Mouse (Mus musculus) intestine, postnatal 0 days (tissue): ENCODE data around the gene Camk1d. TPM values are rescaled to one million over a fixed set of nuclear protein-coding genes. Genes with fewer than 3 reads are reported as not detected.
A peak's percentile ranks its signal among the peaks of the same experiment; 100 is the strongest.

Source experiments
- ATAC-seq: fragments of 200-750 bp; cut with Nextera tagmentation; 2 replicates; pipeline ENCODE4 v1.8.0; 2017; ENCODE audit warnings: mild to moderate bottlenecking, moderate TSS enrichment, moderate library complexity
- H3K27ac ChIP-seq: fragments of 300-500 bp; sonication (generic); 2 replicates; pipeline ENCODE4 v1.5.1; 2014; ENCODE audit warnings: mild to moderate bottlenecking, low read depth, low read length, moderate library complexity
- H3K27me3 ChIP-seq: fragments of 300-500 bp; sonication (generic); replicated peaks from 2 replicates; pipeline ENCODE4 v1.6.1; 2014; ENCODE audit warnings: low read length, mixed read lengths; ENCODE audit not compliant: control insufficient read depth, insufficient read depth
- H3K36me3 ChIP-seq: fragments of 300-500 bp; sonication (generic); 2 replicates; pipeline ENCODE4 v1.6.1; 2014; ENCODE audit warnings: mild to moderate bottlenecking, moderate library complexity; ENCODE audit not compliant: control insufficient read depth, insufficient read depth
- H3K4me1 ChIP-seq: fragments of 300-500 bp; sonication (generic); replicated peaks from 2 replicates; pipeline ENCODE4 v1.6.1; 2014; ENCODE audit warnings: antibody characterized with exemption, low read length, mixed read lengths; ENCODE audit not compliant: control insufficient read depth, insufficient read depth
- H3K4me2 ChIP-seq: fragments of 300-500 bp; sonication (generic); replicated peaks from 2 replicates; pipeline ENCODE4 v1.6.1; 2014; ENCODE audit warnings: low read depth, mild to moderate bottlenecking, moderate library complexity
- H3K4me3 ChIP-seq: fragments of 300-500 bp; sonication (generic); 2 replicates; pipeline ENCODE4 v1.5.1; 2014; ENCODE audit warnings: low read depth, low read length
- H3K9ac ChIP-seq: fragments of 300-500 bp; sonication (generic); 2 replicates; pipeline ENCODE4 v1.6.1; 2014; ENCODE audit warnings: mild to moderate bottlenecking, low read depth, low read length
- H3K9me3 ChIP-seq: fragments of 300-500 bp; sonication (generic); 2 replicates; pipeline ENCODE4 v1.6.1; 2016; ENCODE audit warnings: mixed run types; ENCODE audit not compliant: control insufficient read depth
- CTCF ChIP-seq: sonication (generic); IDR thresholded peaks from 2 replicates; pipeline ENCODE4 v1.5.1; 2016; ENCODE audit warnings: low read depth, mild to moderate bottlenecking, control low read depth, antibody characterized with exemption, moderate library complexity
- whole genome bisulfite sequencing: fragments of 180-500 bp; shearing (Covaris S2); extraction: QIAGEN DNeasy Blood & Tissue Kit; methylation state at CpG from one replicate; pipeline ENCODE4 v1.1.7; 2014; 5-methylcytosine and 5-hydroxymethylcytosine counted together
- polyA plus RNA-seq: library from polyadenylated mRNA; unstranded; fragments of >200 nt; fragmentation: Nextera tagmentation; extraction: Ambion mirVana; gene quantifications from 2 replicates; pipeline ENCODE4 v1.2.1, GENCODE M21; 2015

Gene Camk1d
- polyA plus RNA-seq, 1 experiment from 2014 or later = 11.3 TPM

DNA sequence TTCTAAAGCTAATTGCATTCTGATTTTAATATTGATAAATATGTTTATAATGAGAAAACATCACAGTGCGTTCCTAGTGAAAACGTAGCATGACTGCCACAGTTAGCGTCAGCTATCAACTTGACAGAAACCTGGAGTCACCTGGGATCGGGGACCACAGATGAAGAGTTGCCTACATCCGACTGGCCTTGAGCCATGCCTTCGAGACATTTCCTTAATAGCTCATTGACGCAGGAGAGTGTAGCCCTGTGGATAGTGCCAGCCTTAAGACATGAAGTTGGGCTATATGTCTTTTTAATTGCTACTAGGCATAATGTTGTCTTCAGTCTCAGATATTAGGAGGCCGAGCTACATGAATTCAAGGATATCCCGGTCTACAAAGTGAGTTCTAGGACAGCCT is 315.8 kb downstream of the Camk1d start:
- Histone ChIP-seq H3K4me3 (no peak overlapping the region), H3K9ac (no peak overlapping the region), H3K27me3 (no peaks in the 10 kb centered on the region), H3K27ac (no peak overlapping the region), H3K36me3 (no peaks in the 10 kb centered on the region), H3K4me2 (no peak overlapping the region), H3K9me3 (no peaks in the 10 kb centered on the region), H3K4me1 (no peaks in the 10 kb centered on the region)
- no peak for ATAC-seq
- no peak for TF ChIP-seq CTCF
- WGBS = 93% methylated on average over 9 of the region's 9 CpGs

GRCm38 (mm10) chr2:5398043-5398442 is 316.3 kb downstream of the Camk1d start:
- H3K36me3 ChIP-seq = no peaks in the 10 kb centered on the region
- H3K4me2 ChIP-seq = no peak overlapping the region
- no peak overlapping the region for H3K9ac ChIP-seq
- ATAC-seq = no peak
- no peak overlapping the region for H3K27ac ChIP-seq
- H3K27me3 ChIP-seq = no peaks in the 10 kb centered on the region
- 78% methylated on average over 6 of the region's 6 CpGs for WGBS
- no peaks in the 10 kb centered on the region for H3K9me3 ChIP-seq
- TF ChIP-seq CTCF = no peak
- no peaks in the 10 kb centered on the region for H3K4me1 ChIP-seq
- H3K4me3 ChIP-seq = no peak overlapping the region

GRCm38 (mm10) chr2:5397468-5397867 is 316.8 kb downstream of the Camk1d start:
- no peaks in the 10 kb centered on the region for H3K4me1 ChIP-seq

GRCm38 (mm10) chr2:5396415-5396814 is 317.9 kb downstream of the Camk1d start:
- Histone ChIP-seq H3K9me3 (no peaks in the 10 kb centered on the region), H3K9ac (no peak overlapping the region), H3K4me1 (no peaks in the 10 kb centered on the region), H3K36me3 (no peaks in the 10 kb centered on the region), H3K27ac (no peak overlapping the region), H3K4me3 (no peak overlapping the region), H3K27me3 (no peaks in the 10 kb centered on the region), H3K4me2 (no peak overlapping the region)
- TF ChIP-seq CTCF = peak; percentile 55
- ATAC-seq = no peak
- 83% methylated on average over 1 of the region's 1 CpGs for WGBS

More at GRCm38 (mm10) chr2:5397468-5397867, 316.8 kb downstream of the Camk1d start:
- no peaks in the 10 kb centered on the region for H3K27me3 ChIP-seq
- no peak overlapping the region for H3K4me2 ChIP-seq
- no peaks in the 10 kb centered on the region for H3K36me3 ChIP-seq
- H3K9ac ChIP-seq = no peak overlapping the region
- WGBS = 69% methylated on average over 3 of the region's 3 CpGs
- no peak overlapping the region for H3K27ac ChIP-seq
- no peak for TF ChIP-seq CTCF
- ATAC-seq = no peak
- H3K9me3 ChIP-seq = no peaks in the 10 kb centered on the region
- H3K4me3 ChIP-seq = no peak overlapping the region

DNA sequence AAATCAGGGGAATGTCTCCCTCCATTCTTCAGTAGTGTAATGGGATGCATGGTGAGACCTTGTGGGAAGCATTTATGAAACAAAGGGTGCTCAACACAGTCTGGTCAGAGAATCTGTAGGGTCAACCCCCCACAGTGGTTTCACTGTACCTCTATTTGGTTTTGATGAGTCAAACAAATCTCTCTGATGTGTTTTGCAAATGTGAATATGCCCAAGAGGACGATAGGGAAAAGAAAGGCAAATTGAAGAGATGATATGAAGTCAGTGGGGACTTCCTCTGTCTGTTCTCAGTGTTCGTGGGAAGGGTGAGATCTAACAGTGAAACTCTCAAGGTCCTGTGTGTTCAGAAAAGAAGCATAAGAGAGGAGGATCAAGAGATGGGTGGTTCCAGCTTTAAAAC is 318.4 kb downstream of the Camk1d start:
- Histone ChIP-seq H3K4me2 (no peak overlapping the region), H3K4me3 (no peak overlapping the region), H3K9ac (no peak overlapping the region), H3K36me3 (no peaks in the 10 kb centered on the region), H3K27me3 (no peaks in the 10 kb centered on the region), H3K9me3 (no peaks in the 10 kb centered on the region), H3K27ac (no peak overlapping the region), H3K4me1 (no peaks in the 10 kb centered on the region)
- TF ChIP-seq CTCF = no peak
- no peak for ATAC-seq
- 76% methylated on average over 2 of the region's 2 CpGs for WGBS

DNA sequence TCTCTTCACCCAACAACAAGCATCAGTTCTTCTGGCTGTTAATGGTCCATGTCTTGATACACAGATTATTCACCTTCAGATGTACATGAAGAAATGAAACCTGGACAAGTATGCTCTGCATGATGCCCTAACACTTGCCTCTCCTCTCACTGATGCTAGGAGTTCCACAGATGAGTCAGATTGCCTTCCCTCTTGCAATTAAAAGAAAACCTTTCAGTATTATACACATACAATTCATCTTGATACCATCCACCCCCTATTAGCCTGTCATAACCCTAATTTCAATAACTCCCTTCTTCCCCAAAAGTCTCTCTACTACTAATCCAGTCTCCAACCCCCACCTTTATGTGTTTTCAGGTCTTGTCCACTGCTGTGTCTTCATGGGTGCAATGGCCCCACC is 321.4 kb downstream of the Camk1d start:
- Histone ChIP-seq H3K4me3 (no peak overlapping the region), H3K9me3 (no peaks in the 10 kb centered on the region), H3K27me3 (no peaks in the 10 kb centered on the region), H3K4me2 (no peak overlapping the region), H3K9ac (no peak overlapping the region), H3K36me3 (no peaks in the 10 kb centered on the region), H3K4me1 (no peaks in the 10 kb centered on the region), H3K27ac (no peak overlapping the region)
- TF ChIP-seq CTCF = no peak
- no peak for ATAC-seq

DNA sequence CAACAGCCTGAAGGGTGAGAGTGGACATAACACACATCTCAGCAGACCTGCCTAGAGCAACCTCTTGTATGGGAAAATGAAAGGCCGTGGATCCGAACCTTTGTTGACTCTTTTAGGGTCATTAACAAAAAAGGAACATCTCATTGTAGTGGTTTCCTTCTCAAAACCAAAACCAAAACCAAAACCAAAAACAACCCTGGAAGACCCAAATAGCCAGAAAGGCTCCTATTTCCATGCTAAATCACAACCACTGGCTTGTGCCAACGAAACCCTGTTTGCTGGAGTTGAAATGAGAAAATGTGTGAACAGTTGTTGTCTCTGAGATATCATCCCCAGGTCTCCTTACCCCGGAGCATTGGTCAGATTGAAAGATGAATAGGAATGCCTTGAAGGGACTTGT is 321.8 kb downstream of the Camk1d start:
- Histone ChIP-seq H3K4me2 (no peak overlapping the region), H3K9me3 (no peaks in the 10 kb centered on the region), H3K36me3 (no peaks in the 10 kb centered on the region), H3K27me3 (no peaks in the 10 kb centered on the region), H3K4me1 (no peaks in the 10 kb centered on the region), H3K27ac (no peak overlapping the region), H3K4me3 (no peak overlapping the region), H3K9ac (no peak overlapping the region)
- ATAC-seq = no peak
- no peak for TF ChIP-seq CTCF
- 88% methylated on average over 4 of the region's 4 CpGs for WGBS
